Mouse (Mus musculus) myocyte (in vitro differentiated cells): ENCODE data around the gene Tet3. TPM values are rescaled to one million over a fixed set of nuclear protein-coding genes. Genes with fewer than 3 reads are reported as not detected.

ENCODE experiments used
- H3K27me3 ChIP-seq: one replicate; pipeline ENCODE4 v1.6.1; 2011; ENCODE audit not compliant: control insufficient read depth, insufficient read depth, insufficient read length
- H3K36me3 ChIP-seq: one replicate; pipeline ENCODE4 v1.6.1; 2011; ENCODE audit not compliant: control insufficient read depth, insufficient read depth
- H3K4me2 ChIP-seq: one replicate; pipeline ENCODE4 v1.6.1; 2011; ENCODE audit warnings: low read depth, control low read depth
- H3K4me3 ChIP-seq: one replicate; pipeline ENCODE4 v1.5.1; 2011; ENCODE audit warnings: mild to moderate bottlenecking, control low read depth, moderate library complexity
- H3K79me2 ChIP-seq: one replicate; pipeline ENCODE4 v1.6.1; 2011; ENCODE audit not compliant: control insufficient read depth, insufficient read depth
- H3ac ChIP-seq: one replicate; pipeline ENCODE4 v1.6.1; 2011; ENCODE audit not compliant: control insufficient read depth, insufficient read length
- CEBPB ChIP-seq: IDR thresholded peaks from 2 replicates; pipeline ENCODE4 v1.6.1; 2011; ENCODE audit warnings: mild to moderate bottlenecking, moderate library complexity; ENCODE audit not compliant: poor library complexity, insufficient read depth, severe bottlenecking
- E2F4 ChIP-seq: IDR thresholded peaks from one replicate; pipeline ENCODE4 v1.6.1; 2011; ENCODE audit warnings: mild to moderate bottlenecking, control low read depth, moderate library complexity; ENCODE audit not compliant: insufficient read depth
- MAX ChIP-seq: IDR thresholded peaks from one replicate; pipeline ENCODE4 v1.6.1; 2011; ENCODE audit warnings: low read depth, mild to moderate bottlenecking, control low read depth
- MYOD1 ChIP-seq, 3 experiments: IDR thresholded peaks; one replicate each; pipeline ENCODE4 v1.6.1; 2011; ENCODE audit warnings: control low read depth in 2 of 3, low read depth in 2 of 3, mild to moderate bottlenecking in 2 of 3, moderate library complexity in 1 of 3; ENCODE audit not compliant: insufficient read length in 2 of 3, control insufficient read depth in 1 of 3
- MYOG ChIP-seq, 3 experiments: IDR thresholded peaks; one replicate each; pipeline ENCODE4 v1.6.1; 2011; ENCODE audit warnings: control low read depth in 2 of 3, low read depth in 2 of 3, mild to moderate bottlenecking in 2 of 3; ENCODE audit not compliant: insufficient read length in 2 of 3, control insufficient read depth in 1 of 3, insufficient read depth in 1 of 3
- POLR2A ChIP-seq: IDR thresholded peaks from one replicate; pipeline ENCODE4 v1.6.1; 2011; ENCODE audit warnings: low read depth, mild to moderate bottlenecking, control low read depth, moderate library complexity; ENCODE audit not compliant: insufficient read length
- POLR2AphosphoS2 ChIP-seq: IDR thresholded peaks from one replicate; pipeline ENCODE4 v1.6.1; 2011; ENCODE audit warnings: low read depth, control low read depth; ENCODE audit not compliant: insufficient read length
- REST ChIP-seq: IDR thresholded peaks from one replicate; pipeline ENCODE4 v1.6.1; 2011; ENCODE audit warnings: mild to moderate bottlenecking, control low read depth, moderate library complexity; ENCODE audit not compliant: insufficient read depth, insufficient read length
- SRF ChIP-seq: IDR thresholded peaks from one replicate; pipeline ENCODE4 v1.6.1; 2011; ENCODE audit warnings: low read depth; ENCODE audit not compliant: control insufficient read depth, insufficient read length
- TCF12 ChIP-seq: IDR thresholded peaks from one replicate; pipeline ENCODE4 v1.6.1; 2011; ENCODE audit warnings: mild to moderate bottlenecking, control low read depth; ENCODE audit not compliant: poor library complexity, insufficient read depth, severe bottlenecking
- TCF3 ChIP-seq: IDR thresholded peaks from one replicate; pipeline ENCODE4 v1.6.1; 2011; ENCODE audit warnings: low read depth, control low read depth; ENCODE audit not compliant: insufficient read length
- USF1 ChIP-seq: IDR thresholded peaks from one replicate; pipeline ENCODE4 v1.6.1; 2011; ENCODE audit warnings: low read depth, mild to moderate bottlenecking, control low read depth, moderate library complexity
- polyA plus RNA-seq: library from polyadenylated mRNA; unstranded; fragments of >200 nt; fragmentation: generic; extraction: Trizol; gene quantifications from one replicate; pipeline ENCODE4 v1.2.1, GENCODE M21; 2012; ENCODE audit warnings: missing spikeins

Tet3 gene
- polyA plus RNA-seq, 1 experiment = 11.4 TPM

- no peak overlapping the region for H3K4me2 ChIP-seq
- no peak overlapping the region for H3ac ChIP-seq
- peaks cover 17% of the 10 kb centered on the region for H3K36me3 ChIP-seq
- peaks cover 47% of the 10 kb centered on the region for H3K79me2 ChIP-seq
- TF ChIP-seq MYOD1 (IDR thresholded peaks at IDR 0.05; ENCODE audit: control insufficient read depth in 1 of 3, insufficient read length in 2 of 3, low read depth in 2 of 3) = no peak
- no peak for TF ChIP-seq E2F4
- TF ChIP-seq USF1 = no peak
- no peak for TF ChIP-seq SRF
- no peak for TF ChIP-seq POLR2A
- TF ChIP-seq CEBPB = no peak
- no peak for TF ChIP-seq REST
- no peak for TF ChIP-seq MAX
- no peak overlapping the region for H3K4me3 ChIP-seq
- H3K27me3 ChIP-seq = no peaks in the 10 kb centered on the region
These were observed 54.3 kb downstream of the Tet3 start for GRCm38 (mm10) chr6:83404571-83404970.

DNA sequence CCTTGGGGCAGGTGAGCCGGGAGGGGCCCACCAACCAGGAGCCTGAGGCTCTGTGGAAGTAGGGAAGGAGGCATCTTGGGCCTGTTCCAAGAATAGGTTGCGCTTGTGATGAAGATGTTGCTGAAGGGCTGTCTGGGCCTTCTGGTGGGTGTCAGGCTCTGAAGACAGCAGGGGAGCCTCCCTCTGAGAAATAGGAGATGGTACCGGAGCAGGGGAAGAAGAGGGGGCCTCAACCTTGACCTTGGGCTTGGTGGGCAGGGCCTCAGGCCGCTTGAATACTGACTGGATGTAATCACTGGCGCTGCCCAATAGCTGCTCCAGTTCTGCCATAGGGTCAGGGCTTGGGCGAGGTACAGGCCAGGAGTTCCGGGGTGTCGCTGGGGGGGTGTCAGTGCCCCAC, 55.4 kb downstream of the Tet3 start:
- Histone ChIP-seq H3ac (no peak overlapping the region), H3K4me2 (no peak overlapping the region), H3K27me3 (no peaks in the 10 kb centered on the region), H3K79me2 (peaks cover 47% of the 10 kb centered on the region), H3K4me3 (no peak overlapping the region), H3K36me3 (peaks cover 28% of the 10 kb centered on the region)
- no peak for TF ChIP-seq TCF3
- no peak for TF ChIP-seq MAX
- no peak for TF ChIP-seq CEBPB
- no peak for TF ChIP-seq REST
- TF ChIP-seq SRF = no peak
- TF ChIP-seq MYOG (IDR thresholded peaks at IDR 0.05; ENCODE audit: control insufficient read depth in 1 of 3, insufficient read depth in 1 of 3, insufficient read length in 2 of 3, low read depth in 2 of 3) = no peak
- no peak for TF ChIP-seq POLR2A

- TF ChIP-seq POLR2A (no peak), REST (no peak), SRF (no peak)
- H3K36me3 ChIP-seq = peaks cover 49% of the 10 kb centered on the region
- no peak overlapping the region for H3K4me3 ChIP-seq
- H3ac ChIP-seq = no peak overlapping the region
- no peaks in the 10 kb centered on the region for H3K27me3 ChIP-seq
- no peak overlapping the region for H3K4me2 ChIP-seq
- peaks cover 26% of the 10 kb centered on the region for H3K79me2 ChIP-seq
These were observed 59.1 kb downstream of the Tet3 start for GRCm38 (mm10) chr6:83399790-83400189.

GRCm38 (mm10) chr6:83397728-83398127, 61.2 kb downstream of the Tet3 start:
- TF ChIP-seq POLR2A = no peak
- no peak for TF ChIP-seq MYOG (IDR thresholded peaks at IDR 0.05; ENCODE audit: control insufficient read depth in 1 of 3, insufficient read depth in 1 of 3, insufficient read length in 2 of 3, low read depth in 2 of 3)
- TF ChIP-seq E2F4 = no peak
- TF ChIP-seq POLR2AphosphoS2 = no peak
- no peak for TF ChIP-seq USF1
- no peak for TF ChIP-seq SRF
- TF ChIP-seq TCF12 = no peak
- no peak for TF ChIP-seq TCF3
- no peak for TF ChIP-seq CEBPB
- no peak for TF ChIP-seq MAX
- TF ChIP-seq MYOD1 (IDR thresholded peaks at IDR 0.05; ENCODE audit: control insufficient read depth in 1 of 3, insufficient read length in 2 of 3, low read depth in 2 of 3) = no peak
- no peak for TF ChIP-seq REST
- H3ac ChIP-seq = no peak overlapping the region
- no peak overlapping the region for H3K4me3 ChIP-seq
- no peak overlapping the region for H3K4me2 ChIP-seq
- peaks cover 58% of the 10 kb centered on the region for H3K36me3 ChIP-seq
- H3K79me2 ChIP-seq = peaks cover 39% of the 10 kb centered on the region
- H3K27me3 ChIP-seq = no peaks in the 10 kb centered on the region

- H3K4me2 ChIP-seq = no peak overlapping the region
- TF ChIP-seq SRF (no peak), POLR2AphosphoS2 (no peak), USF1 (no peak), POLR2A (no peak), E2F4 (no peak), MAX (no peak), CEBPB (no peak), TCF12 (no peak), TCF3 (no peak)
- no peak overlapping the region for H3K4me3 ChIP-seq
- peaks cover 63% of the 10 kb centered on the region for H3K36me3 ChIP-seq
- peaks cover 44% of the 10 kb centered on the region for H3K79me2 ChIP-seq
- no peak overlapping the region for H3ac ChIP-seq
- H3K27me3 ChIP-seq = no peaks in the 10 kb centered on the region
These were observed 62.2 kb downstream of the Tet3 start for GRCm38 (mm10) chr6:83396711-83397110.
